Mouse (Mus musculus) thymus, adult 2 months (tissue): ENCODE results near the gene Piezo1. TPM values are rescaled to one million over a fixed set of nuclear protein-coding genes. Genes with fewer than 3 reads are reported as not detected.

ENCODE experiments used
- DNase-seq: peaks from one replicate; pipeline ENCODE4 v3.0.0; 2021
- H3K27ac ChIP-seq: fragments of 200-500 bp; 2 replicates; pipeline ENCODE4 v1.5.1; 2012; ENCODE audit warnings: low read length, control low read depth; ENCODE audit not compliant: control insufficient read depth, insufficient read depth
- H3K27me3 ChIP-seq: fragments of 200-500 bp; 2 replicates; pipeline ENCODE4 v1.6.1; 2012; ENCODE audit warnings: mild to moderate bottlenecking, low read length, moderate library complexity, mixed read lengths; ENCODE audit not compliant: control insufficient read depth, insufficient read depth
- H3K36me3 ChIP-seq: fragments of 200-500 bp; 2 replicates; pipeline ENCODE4 v1.6.1; 2012; ENCODE audit warnings: mild to moderate bottlenecking, low read length, moderate library complexity; ENCODE audit not compliant: control insufficient read depth, insufficient read depth
- H3K4me1 ChIP-seq: fragments of 200-500 bp; replicated peaks from 2 replicates; pipeline ENCODE4 v1.6.1; 2012; ENCODE audit warnings: low read length; ENCODE audit not compliant: control insufficient read depth, insufficient read depth
- H3K4me3 ChIP-seq: fragments of 200-500 bp; 2 replicates; pipeline ENCODE4 v1.5.1; 2012; ENCODE audit warnings: mild to moderate bottlenecking, low read length, control low read depth, moderate library complexity; ENCODE audit not compliant: control insufficient read depth, insufficient read depth
- CTCF ChIP-seq: fragments of 200-500 bp; IDR thresholded peaks from 2 replicates; pipeline ENCODE4 v1.5.1; 2012; ENCODE audit warnings: mild to moderate bottlenecking, control low read depth, low read length, moderate library complexity, borderline replicate concordance; ENCODE audit not compliant: control insufficient read depth, poor library complexity, insufficient read depth; ENCODE audit errors: extremely low read depth
- POLR2A ChIP-seq: fragments of 200-500 bp; IDR thresholded peaks from 2 replicates; pipeline ENCODE4 v1.6.1; 2012; ENCODE audit warnings: mild to moderate bottlenecking, low read length, control low read depth, moderate library complexity; ENCODE audit not compliant: control insufficient read depth, poor library complexity, insufficient read depth; ENCODE audit errors: extremely low read depth
- WGBS: fragments of 180-500 bp; shearing (Covaris S2); methylation state at CpG from one replicate; pipeline ENCODE4 v1.1.7; 2018; 5-methylcytosine and 5-hydroxymethylcytosine counted together
- polyA plus RNA-seq: library from polyadenylated mRNA; depleted of rRNA; stranded (reverse); fragments of >200 nt; gene quantifications from 2 replicates; pipeline ENCODE4 v1.2.3, GENCODE M21; 2012

The Piezo1 gene
- polyA plus RNA-seq, 1 experiment: 93.6 TPM

DNA sequence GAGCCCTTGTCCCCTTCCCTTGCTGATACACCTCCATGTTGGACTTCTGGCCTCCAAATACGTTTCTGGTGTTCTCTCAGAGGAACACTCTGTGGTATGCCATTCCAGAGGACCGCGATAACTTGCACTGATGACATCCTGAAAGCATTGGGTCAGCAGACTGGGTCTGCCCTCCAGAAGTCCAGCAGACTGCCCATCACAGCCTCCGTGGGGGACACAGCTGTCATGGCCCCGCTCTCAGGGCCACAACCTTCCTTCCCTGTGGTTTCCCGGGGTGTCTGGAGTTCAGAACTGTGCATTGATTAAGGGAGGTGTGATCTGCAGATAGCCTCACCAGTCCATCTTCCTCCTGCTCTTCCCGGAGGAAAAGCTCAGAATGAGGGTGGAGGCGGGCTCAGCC, 88.6 kb downstream of the Piezo1 start:
- WGBS: 89% methylated on average over 8 of the region's 8 CpGs
- Histone ChIP-seq H3K27ac (no peak overlapping the region), H3K4me3 (no peak overlapping the region), H3K36me3 (peaks cover 17% of the 10 kb centered on the region), H3K27me3 (no peaks in the 10 kb centered on the region), H3K4me1 (peaks cover 72% of the 10 kb centered on the region)
- no peak for DNase-seq
- TF ChIP-seq POLR2A (no peak), CTCF (no peak)

DNA sequence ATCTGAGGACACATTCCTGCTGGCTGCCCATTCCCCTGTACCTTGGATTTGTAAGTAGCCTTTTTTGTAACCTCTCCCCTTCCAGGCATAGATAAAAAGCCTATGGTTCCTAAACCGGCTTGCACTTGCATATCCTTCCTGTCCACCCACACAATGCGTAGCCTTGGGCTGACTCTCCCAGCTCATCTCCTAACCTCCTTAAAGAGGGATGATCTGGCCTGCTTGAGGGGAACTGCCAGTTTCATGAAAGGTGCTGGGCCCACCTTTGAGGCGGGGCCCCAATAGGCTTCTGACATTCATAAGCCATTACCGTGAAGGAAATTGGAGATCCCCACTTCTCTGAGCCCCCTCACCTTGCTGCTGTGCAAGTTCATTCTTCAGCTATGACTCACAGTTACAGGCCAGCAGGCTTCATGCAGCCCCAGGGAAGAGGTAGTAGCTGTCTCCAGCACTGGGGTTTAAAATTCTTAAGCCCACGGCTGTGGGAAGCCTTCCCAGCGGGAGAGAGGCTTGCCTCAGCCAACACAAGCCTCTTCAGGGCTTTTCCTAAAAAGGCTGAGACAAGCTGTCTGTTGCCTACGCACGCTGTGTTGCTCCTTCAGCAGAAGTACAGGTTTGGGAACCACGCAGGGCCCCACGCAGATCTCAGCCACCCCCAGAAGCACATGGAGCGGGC, 89.5 kb downstream of the Piezo1 start:
- TF ChIP-seq CTCF (no peak), POLR2A (no peak)
- 60% methylated on average over 11 of the region's 11 CpGs for WGBS
- H3K27me3 ChIP-seq: no peaks in the 10 kb centered on the region
- H3K27ac ChIP-seq: no peak overlapping the region
- DNase-seq: no peak
- no peak overlapping the region for H3K4me3 ChIP-seq
- H3K4me1 ChIP-seq: peaks cover 63% of the 10 kb centered on the region
- peaks cover 8% of the 10 kb centered on the region for H3K36me3 ChIP-seq

- WGBS: 6% methylated on average over 56 of the region's 56 CpGs
- Histone ChIP-seq H3K27me3 (no peaks in the 10 kb centered on the region), H3K36me3 (peaks cover 5% of the 10 kb centered on the region; the same call in 1 of the 2 replicates), H3K27ac (peak within 1 kb of the TSS; percentile 17; the same call in 1 of the 2 replicates), H3K4me1 (peaks cover 57% of the 10 kb centered on the region), H3K4me3 (peak within 1 kb of the TSS; percentile 45)
- DNase-seq: peak; percentile 79
- TF ChIP-seq CTCF (no peak), POLR2A (peak; percentile 43)
Measured at GRCm38 (mm10) chr8:122460524-122461472, 90.3 kb downstream of the Piezo1 start, which contains the start of gene Snai3. Gene Snai3 (minus strand): TSS chr8:122460733.

GRCm38 (mm10) chr8:122459990-122460389, 91.1 kb downstream of the Piezo1 start:
- Histone ChIP-seq H3K4me3 (peak overlapping the region; percentile 45), H3K36me3 (no peaks in the 10 kb centered on the region), H3K27me3 (no peaks in the 10 kb centered on the region), H3K4me1 (peaks cover 54% of the 10 kb centered on the region), H3K27ac (peak overlapping the region; percentile 17; the same call in 1 of the 2 replicates)
- TF ChIP-seq POLR2A (no peak), CTCF (no peak)
- peak; percentile 46 for DNase-seq
- 6% methylated on average over 7 of the region's 7 CpGs for WGBS

DNA sequence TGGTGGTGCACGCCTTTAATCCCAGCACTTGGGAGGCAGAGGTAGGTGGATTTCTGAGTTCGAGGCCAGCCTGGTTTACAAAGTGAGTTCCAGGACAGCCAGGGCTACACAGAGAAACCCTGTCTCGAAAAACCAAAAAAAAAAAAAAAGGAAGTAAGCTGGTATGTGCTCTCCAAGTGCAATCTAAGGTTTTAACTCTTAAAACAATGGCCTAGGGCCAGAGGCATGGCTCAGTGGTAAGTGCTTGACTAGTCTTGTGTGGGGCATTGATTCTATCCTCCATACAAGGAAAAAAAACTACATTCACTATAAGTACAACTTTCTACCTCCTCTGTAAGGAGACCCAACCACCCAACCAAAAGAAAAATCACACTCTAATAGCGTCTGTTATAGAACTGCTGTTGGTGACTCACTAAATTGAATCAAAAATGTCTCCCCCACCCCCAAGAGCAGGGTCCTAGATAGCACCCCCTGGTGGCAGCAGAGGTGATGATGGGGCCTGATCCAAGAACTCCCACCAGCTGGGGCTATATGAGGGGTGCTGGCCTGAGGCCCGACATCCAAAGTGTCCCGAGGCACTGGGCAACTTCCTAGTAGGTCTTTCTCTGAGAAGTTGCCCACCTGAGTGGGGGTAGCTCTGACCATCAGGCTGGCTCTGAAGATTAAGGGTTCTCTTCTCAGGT, 91.8 kb downstream of the Piezo1 start:
- TF ChIP-seq CTCF (peak; percentile 79; the same call in 1 of the 2 replicates), POLR2A (no peak)
- no peak overlapping the region; the same call in 1 of the 2 replicates for H3K27ac ChIP-seq
- 39% methylated on average over 6 of the region's 6 CpGs for WGBS
- peaks cover 54% of the 10 kb centered on the region for H3K4me1 ChIP-seq
- H3K4me3 ChIP-seq: peak overlapping the region; percentile 45
- no peaks in the 10 kb centered on the region for H3K27me3 ChIP-seq
- DNase-seq: peak; percentile 82
- H3K36me3 ChIP-seq: no peaks in the 10 kb centered on the region

- 91% methylated on average over 11 of the region's 11 CpGs for WGBS
Measured at GRCm38 (mm10) chr8:122457171-122457570, 94.0 kb downstream of the Piezo1 start.

More at GRCm38 (mm10) chr8:122457171-122457570, 94.0 kb downstream of the Piezo1 start:
- Histone ChIP-seq H3K27ac (no peak overlapping the region), H3K4me3 (no peak overlapping the region), H3K27me3 (no peaks in the 10 kb centered on the region), H3K4me1 (peaks cover 42% of the 10 kb centered on the region), H3K36me3 (no peaks in the 10 kb centered on the region)
- DNase-seq: no peak
- TF ChIP-seq POLR2A: no peak
- no peak for TF ChIP-seq CTCF
